29 mouse cellular contexts compared by ENCODE assay signal in the genomic region with DNA sequence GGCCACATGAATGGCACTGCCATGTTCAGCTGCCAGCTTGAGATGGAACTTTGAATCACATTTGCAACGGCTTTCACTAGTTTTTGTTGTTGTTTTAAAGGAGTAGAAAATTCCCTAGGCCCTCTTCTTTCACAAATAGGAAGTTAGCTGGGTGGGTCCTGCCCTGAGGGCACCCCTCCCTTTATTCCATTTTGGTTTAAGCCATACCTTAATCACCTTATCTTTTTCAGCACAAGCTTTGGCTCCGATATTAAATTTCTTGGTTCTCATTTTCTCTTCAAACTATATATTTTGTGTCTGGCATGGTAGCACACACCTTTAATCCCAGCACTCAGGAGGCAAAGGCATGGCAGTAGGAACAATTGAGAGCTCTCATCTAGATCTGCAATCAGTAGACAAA. TPM values are rescaled to one million over a fixed set of nuclear protein-coding genes. Genes with fewer than 3 reads are reported as not detected.
"Had no signal": no experiment of that assay in that cellular context is flagged by ENCODE, and none has a peak within 500 bp of the region (broad histone marks: within the 10 kb centered on the region; RNA-seq: fewer than 3 reads in every experiment).

No protein-coding gene starts in this region.

- H3K27ac ChIP-seq: embryonic facial prominence, embryonic 10.5 days; embryonic facial prominence, embryonic 12.5 days; embryonic facial prominence, embryonic 13.5 days; embryonic facial prominence, embryonic 15.5 days; forebrain, embryonic 10.5 days; forebrain, embryonic 12.5 days; forebrain, embryonic 13.5 days; forebrain, embryonic 15.5 days; gastrocnemius, adult 2 months; heart, embryonic 10.5 days had no signal

- DNase-seq: cerebellum, adult 8-10 months; cerebellum, adult 9-10 months; cerebellum, adult 9-11 months; cerebellum, postnatal 10 days; cerebellum, postnatal 14 days; cerebellum, postnatal 25 days; cerebellum, postnatal 36 days; embryo, embryonic 11 days; forebrain, postnatal 0 days; gastrocnemius, adult 2 months; gastrocnemius, postnatal 10 days; gastrocnemius, postnatal 14 days; gastrocnemius, postnatal 25 days; gastrocnemius, postnatal 36 days; heart, adult 18-20 months had no signal

- H3K27me3 ChIP-seq: embryonic facial prominence, embryonic 12.5 days; embryonic facial prominence, embryonic 13.5 days; embryonic facial prominence, embryonic 15.5 days; forebrain, embryonic 12.5 days; forebrain, embryonic 13.5 days; forebrain, embryonic 15.5 days had no signal

- H3K9me3 ChIP-seq: embryonic facial prominence, embryonic 10.5 days; embryonic facial prominence, embryonic 12.5 days; embryonic facial prominence, embryonic 13.5 days; embryonic facial prominence, embryonic 15.5 days; forebrain, embryonic 10.5 days; forebrain, embryonic 12.5 days; forebrain, embryonic 15.5 days; heart, embryonic 10.5 days had no signal

- ATAC-seq: forebrain, embryonic 13.5 days; forebrain, embryonic 14.5 days; forebrain, embryonic 15.5 days; forebrain, embryonic 16.5 days; forebrain, postnatal 0 days had no signal

- H3K9ac ChIP-seq: embryonic facial prominence, embryonic 12.5 days; embryonic facial prominence, embryonic 13.5 days; embryonic facial prominence, embryonic 15.5 days; forebrain, embryonic 12.5 days; forebrain, embryonic 13.5 days; forebrain, embryonic 15.5 days; forebrain, postnatal 0 days had no signal

- H3K4me1 ChIP-seq: embryonic facial prominence, embryonic 10.5 days; embryonic facial prominence, embryonic 12.5 days; embryonic facial prominence, embryonic 13.5 days; embryonic facial prominence, embryonic 15.5 days; forebrain, embryonic 10.5 days; forebrain, embryonic 12.5 days; forebrain, embryonic 13.5 days; forebrain, embryonic 15.5 days; heart, embryonic 10.5 days had no signal

- H3K36me3 ChIP-seq: embryonic facial prominence, embryonic 10.5 days; embryonic facial prominence, embryonic 12.5 days; embryonic facial prominence, embryonic 13.5 days; embryonic facial prominence, embryonic 15.5 days; forebrain, embryonic 10.5 days; forebrain, embryonic 12.5 days; forebrain, embryonic 15.5 days; heart, embryonic 10.5 days had no signal

- H3K4me3 ChIP-seq: embryonic facial prominence, embryonic 10.5 days; embryonic facial prominence, embryonic 12.5 days; embryonic facial prominence, embryonic 13.5 days; embryonic facial prominence, embryonic 15.5 days; erythroblast, embryonic 14.5 days; forebrain, embryonic 10.5 days; forebrain, embryonic 12.5 days; forebrain, embryonic 13.5 days; forebrain, embryonic 15.5 days; gastrocnemius, adult 2 months; heart, embryonic 10.5 days had no signal

RNA-seq across cellular contexts. Expression of gene Ebf4, which starts 34.5 kb away (rescaled TPM):
- total RNA-seq: common myeloid progenitor, adult 5-6 weeks; granulocyte monocyte progenitor cell, adult 5-6 weeks had no signal
- polyA plus RNA-seq: erythroblast, embryonic 14.5 days had no signal
